ENCODE assay signal across 26 mouse cellular contexts in genomic region chr4:140092367-140092766, GRCm38 (mm10).
"Had no signal": no experiment of that assay in that cellular context is flagged by ENCODE, and none has a peak within 500 bp of the region (broad histone marks: within the 10 kb centered on the region; RNA-seq: fewer than 3 reads in every experiment).

No protein-coding gene starts in this region.

- H3K9me3 ChIP-seq: heart, embryonic 13.5 days; heart, embryonic 15.5 days; hindbrain, embryonic 13.5 days; hindbrain, embryonic 15.5 days; kidney, embryonic 15.5 days; limb, embryonic 12.5 days; limb, embryonic 15.5 days; liver, embryonic 12.5 days had no signal

- H3K4me1 ChIP-seq: heart, embryonic 15.5 days; kidney, embryonic 15.5 days; liver, embryonic 12.5 days had no signal

- H3K27ac ChIP-seq: heart, adult 2 months; heart, embryonic 13.5 days; heart, embryonic 15.5 days; hindbrain, embryonic 13.5 days; hindbrain, embryonic 15.5 days; hindbrain, postnatal 0 days; kidney, embryonic 15.5 days; kidney, postnatal 0 days; limb, embryonic 12.5 days; limb, embryonic 15.5 days; liver, embryonic 12.5 days had no signal

- DNase-seq: gastrocnemius, postnatal 14 days; gastrocnemius, postnatal 36 days; heart, adult 11 months; heart, adult 2 months; heart, postnatal 14 days; heart, postnatal 36 days; kidney, adult 11 months; kidney, adult 2 months; kidney, adult 9 months; kidney, postnatal 14 days; kidney, postnatal 36 days; layer of hippocampus, adult 9-11 months; layer of hippocampus, postnatal 36 days; left cerebral cortex, postnatal 4 days had no signal

- H3K27me3 ChIP-seq: heart, embryonic 15.5 days; hindbrain, embryonic 13.5 days; hindbrain, embryonic 15.5 days; liver, embryonic 12.5 days had no signal

- H3K4me2 ChIP-seq: heart, embryonic 11.5 days; heart, embryonic 13.5 days; heart, embryonic 15.5 days; hindbrain, embryonic 13.5 days; hindbrain, embryonic 15.5 days; kidney, embryonic 15.5 days; limb, embryonic 12.5 days; limb, embryonic 15.5 days; liver, embryonic 12.5 days had no signal

- H3K9ac ChIP-seq: heart, embryonic 13.5 days; heart, embryonic 15.5 days; hindbrain, embryonic 13.5 days; hindbrain, embryonic 15.5 days; kidney, embryonic 15.5 days; limb, embryonic 12.5 days; limb, embryonic 15.5 days; liver, embryonic 12.5 days had no signal

- ATAC-seq: hindbrain, postnatal 0 days; intestine, embryonic 16.5 days; liver, embryonic 12.5 days had no signal

- H3K36me3 ChIP-seq: heart, embryonic 13.5 days; heart, embryonic 15.5 days; hindbrain, embryonic 13.5 days; hindbrain, embryonic 15.5 days; kidney, embryonic 15.5 days; limb, embryonic 12.5 days; limb, embryonic 15.5 days; liver, embryonic 12.5 days had no signal

- H3K4me3 ChIP-seq: heart, adult 2 months; heart, embryonic 13.5 days; heart, embryonic 15.5 days; hindbrain, embryonic 13.5 days; hindbrain, embryonic 15.5 days; kidney, embryonic 15.5 days; limb, embryonic 12.5 days; limb, embryonic 15.5 days; liver, embryonic 12.5 days had no signal
